Mouse (Mus musculus): ENCODE results near the gene Dus1l. TPM values are rescaled to one million over a fixed set of nuclear protein-coding genes. Genes with fewer than 3 reads are reported as not detected.

Gene Dus1l
- 42.8 TPM for polyA plus RNA-seq (2017; shearing (Covaris generic))

DNA sequence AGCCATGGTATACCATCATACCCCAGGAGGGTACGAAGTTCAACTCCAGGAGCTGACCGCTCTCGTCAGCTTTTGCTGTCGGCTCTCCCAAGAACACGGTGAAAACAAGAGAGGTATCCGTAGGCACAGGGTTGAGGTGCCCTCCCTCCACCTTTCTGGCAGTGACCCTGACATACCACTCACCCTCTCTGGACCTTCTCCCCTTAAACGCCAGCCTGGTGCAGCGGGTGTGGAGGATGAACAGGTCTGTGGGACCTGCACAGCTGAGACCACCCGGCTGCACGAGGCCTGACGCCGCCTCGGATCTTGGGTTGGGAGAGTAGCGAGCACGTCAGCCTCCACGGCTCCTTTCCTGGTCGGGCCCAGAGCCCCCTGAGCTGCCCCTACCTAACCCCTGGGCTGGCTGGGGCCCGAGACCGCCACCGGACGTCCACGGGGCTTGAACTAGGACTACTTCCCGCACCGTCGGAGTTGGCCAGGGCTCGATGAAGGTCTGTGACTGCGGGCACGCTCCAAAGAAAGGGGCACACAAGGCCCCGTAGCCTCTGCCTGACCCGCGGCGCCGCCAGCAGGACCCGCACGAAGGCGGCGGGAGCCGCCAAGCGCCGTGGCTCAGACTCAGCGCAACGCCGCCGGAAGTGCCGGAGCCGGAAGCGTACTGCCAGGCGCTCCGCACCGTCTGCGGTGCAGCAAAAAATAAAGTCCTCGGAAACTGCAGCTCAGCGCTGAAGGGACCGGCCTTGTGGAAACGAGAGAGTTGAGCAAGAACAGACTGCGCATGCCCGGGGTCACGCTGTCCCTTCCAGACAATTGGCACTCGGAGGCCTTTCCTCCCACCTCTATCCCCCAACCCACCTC, at the start of gene Dus1l:
Dus1l (minus strand) TSS at position 648 of the 858 bp plus-strand sequence.

DNA sequence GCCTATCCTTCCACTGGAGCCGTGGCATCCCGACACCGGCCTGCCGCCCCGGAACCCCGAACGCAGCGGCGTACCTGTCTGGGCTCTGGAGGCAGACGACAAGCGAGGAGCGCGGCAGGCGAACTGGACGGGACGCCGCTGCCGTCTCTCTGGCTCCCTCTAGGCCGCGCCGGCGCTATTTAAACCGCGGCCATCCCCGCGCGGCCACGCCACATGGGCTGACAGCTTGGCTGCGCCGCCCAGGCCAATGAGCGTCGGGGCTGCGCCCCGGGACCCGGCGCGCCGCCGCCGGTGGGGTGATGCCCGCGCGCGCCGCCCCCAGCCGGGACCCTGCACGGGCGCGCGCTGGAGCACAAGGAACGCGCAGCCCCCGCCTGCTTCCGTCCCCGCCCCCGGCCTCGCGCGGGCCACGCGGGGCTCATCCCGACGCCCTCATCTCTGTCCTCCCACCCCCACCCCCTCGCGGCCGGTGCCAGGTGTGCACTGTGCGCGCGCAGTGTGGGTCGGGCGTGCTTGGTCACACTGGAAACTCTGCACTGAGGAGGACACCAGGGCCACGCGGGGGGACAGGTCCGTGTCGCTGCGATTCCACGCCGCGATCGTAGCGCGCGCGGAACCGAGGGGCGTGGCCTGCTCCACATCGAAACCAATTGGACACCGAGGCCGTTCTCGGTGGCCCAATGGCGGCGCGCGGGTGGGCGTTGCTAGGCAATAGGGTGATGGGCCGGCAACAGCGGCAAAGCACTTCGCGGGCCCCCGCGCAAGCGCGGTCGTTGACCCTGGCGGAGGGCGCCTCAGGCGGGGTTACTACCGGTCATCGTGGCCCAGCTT, 28.0 kb upstream of the Dus1l start, which contains the start of gene Fasn:
Fasn (minus strand) TSS at position 592 of the 831 bp plus-strand sequence.

DNA sequence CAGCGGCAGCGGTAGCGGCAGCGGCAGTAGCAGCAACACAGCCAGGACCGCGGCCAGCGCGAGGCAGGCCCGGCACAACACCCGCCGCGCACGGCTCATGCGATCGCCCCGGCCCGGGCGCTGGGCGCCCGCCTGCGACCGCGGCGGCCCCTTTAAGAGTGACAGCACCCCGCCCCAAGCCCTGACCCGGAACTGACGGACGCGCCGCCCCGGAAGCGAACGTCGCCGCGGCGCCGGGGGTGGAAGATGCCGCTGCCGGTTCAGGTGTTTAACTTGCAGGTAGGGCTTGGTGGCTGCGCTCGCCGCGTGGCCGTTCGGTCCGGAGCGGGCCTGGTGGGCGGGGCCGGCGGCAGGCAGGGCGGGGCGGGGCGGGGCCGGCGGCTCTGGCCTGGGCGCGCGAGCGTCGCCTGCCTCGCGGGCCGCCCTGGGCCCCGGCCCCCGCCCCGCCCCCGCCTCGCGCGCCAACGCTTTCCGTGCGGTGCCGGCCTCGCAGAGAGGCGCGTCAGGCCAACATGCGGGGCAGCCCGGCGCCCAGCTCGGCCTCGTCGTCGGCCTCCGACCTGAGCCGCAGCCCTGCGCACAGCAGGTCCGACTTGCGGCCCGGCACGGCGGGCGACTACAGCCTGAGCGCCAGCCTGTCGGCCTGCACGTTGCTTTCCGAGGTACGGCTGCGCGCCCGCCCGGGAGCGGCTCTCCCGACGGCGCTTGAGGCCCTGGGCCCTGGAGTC, 12.0 kb downstream of the Dus1l start, which contains the start of the genes Rfng and Gps1:
Rfng (minus strand) TSS at position 144 of the 728 bp plus-strand sequence.
Gps1 (plus strand) TSS at position 209 of the 728 bp plus-strand sequence.

DNA sequence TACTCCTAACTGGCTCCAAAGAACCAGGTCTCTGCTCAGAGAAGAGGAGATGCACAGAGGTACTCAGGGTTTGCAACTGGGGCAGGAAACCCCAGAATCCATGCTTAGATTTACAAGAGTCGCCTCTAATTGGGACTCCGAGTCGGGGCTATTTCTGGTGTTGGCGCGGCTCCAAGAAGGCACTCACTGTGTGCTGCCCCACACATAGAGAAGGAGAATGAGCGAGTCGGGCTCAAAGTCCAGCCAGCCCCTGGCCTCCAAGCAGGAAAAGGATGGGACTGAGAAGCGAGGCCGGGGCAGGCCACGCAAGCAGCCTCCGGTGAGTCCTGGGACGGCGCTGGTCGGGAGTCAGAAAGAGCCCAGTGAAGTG, 33.5 kb downstream of the Dus1l start, which contains the start of gene Hmga1b:
Hmga1b (plus strand) TSS at position 123 of the 370 bp plus-strand sequence.

Other genes with a start within 250 kb of the Dus1l start
- 59.6 TPM for gene Mcrip1, start 246.7 kb downstream of the Dus1l start, polyA plus RNA-seq (2017; shearing (Covaris generic))
- gene Ppp1r27, start 245.3 kb downstream of the Dus1l start, polyA plus RNA-seq (2017; shearing (Covaris generic)), result not detected
- gene P4hb, start 223.2 kb downstream of the Dus1l start, polyA plus RNA-seq (2017; shearing (Covaris generic)), result 172 TPM
- gene Arhgdia, start 214.8 kb downstream of the Dus1l start, polyA plus RNA-seq (2017; shearing (Covaris generic)), result 768 TPM
- 279 TPM for gene Alyref, start 198.0 kb downstream of the Dus1l start, polyA plus RNA-seq (2017; shearing (Covaris generic))
- 67.7 TPM for gene Anapc11, start 198.0 kb downstream of the Dus1l start, polyA plus RNA-seq (2017; shearing (Covaris generic))
- not detected for gene Npb, start 187.9 kb downstream of the Dus1l start, polyA plus RNA-seq (2017; shearing (Covaris generic))
- 135 TPM for gene Pcyt2, start 178.5 kb downstream of the Dus1l start, polyA plus RNA-seq (2017; shearing (Covaris generic))
- 155 TPM for gene Sirt7, start 171.2 kb downstream of the Dus1l start, polyA plus RNA-seq (2017; shearing (Covaris generic))
- 31.8 TPM for gene Mafg, start 162.8 kb downstream of the Dus1l start, polyA plus RNA-seq (2017; shearing (Covaris generic))
- 0.44 TPM for gene Pycr1, start 152.6 kb downstream of the Dus1l start, polyA plus RNA-seq (2017; shearing (Covaris generic))
- not detected for gene Myadml2, start 148.2 kb downstream of the Dus1l start, polyA plus RNA-seq (2017; shearing (Covaris generic))
- gene Notum, start 135.2 kb downstream of the Dus1l start, polyA plus RNA-seq (2017; shearing (Covaris generic)), result not detected
- gene Aspscr1, start 123.4 kb downstream of the Dus1l start, polyA plus RNA-seq (2017; shearing (Covaris generic)), result 111 TPM
- gene Cenpx, start 82.7 kb downstream of the Dus1l start, polyA plus RNA-seq (2017; shearing (Covaris generic)), result 85.8 TPM
- 52.6 TPM for gene Lrrc45, start 82.5 kb downstream of the Dus1l start, polyA plus RNA-seq (2017; shearing (Covaris generic))
- gene Rac3, start 74.9 kb downstream of the Dus1l start, polyA plus RNA-seq (2017; shearing (Covaris generic)), result not detected
- gene Dcxr, start 69.1 kb downstream of the Dus1l start, polyA plus RNA-seq (2017; shearing (Covaris generic)), result 5.4 TPM
- not detected for gene Cbr2, start 64.3 kb downstream of the Dus1l start, polyA plus RNA-seq (2017; shearing (Covaris generic))
- 9.5 TPM for gene Hmga1b, start 33.6 kb downstream of the Dus1l start, polyA plus RNA-seq (2017; shearing (Covaris generic))
- gene Rfng, start 12.2 kb downstream of the Dus1l start, polyA plus RNA-seq (2017; shearing (Covaris generic)), result 29.1 TPM
- 70.8 TPM for gene Gps1, start 12.1 kb downstream of the Dus1l start, polyA plus RNA-seq (2017; shearing (Covaris generic))
- gene Fasn, start 28.1 kb upstream of the Dus1l start, polyA plus RNA-seq (2017; shearing (Covaris generic)), result 39.2 TPM
- not detected for gene Ccdc57, start 136.5 kb upstream of the Dus1l start, polyA plus RNA-seq (2017; shearing (Covaris generic))
- gene Slc16a3, start 152.1 kb upstream of the Dus1l start, polyA plus RNA-seq (2017; shearing (Covaris generic)), result 7.9 TPM
- gene Csnk1d, start 194.9 kb upstream of the Dus1l start, polyA plus RNA-seq (2017; shearing (Covaris generic)), result 216 TPM
- 159 TPM for gene Cd7, start 243.0 kb upstream of the Dus1l start, polyA plus RNA-seq (2017; shearing (Covaris generic))

Measured in effector memory CD4-positive, alpha-beta T cell, adult 7 months (primary cell).